Mouse (Mus musculus): Measurements from ENCODE around the gene Gm45716.

GRCm38 (mm10) chr11:90170014-90170320 lies 17.5 kb upstream of the Gm45716 start:
- TF ChIP-seq CTCF (IDR thresholded peaks at IDR 0.05; ENCODE audit: borderline replicate concordance, insufficient read depth, low read depth, low read length) (peak; percentile 93), POLR2A (IDR thresholded peaks at IDR 0.05; ENCODE audit: borderline replicate concordance, insufficient read depth, low read length) (no peak)
